10 mouse cellular contexts compared by ENCODE assay signal in genomic region chr2:170757228-170757875, GRCm38 (mm10). TPM values are rescaled to one million over a fixed set of nuclear protein-coding genes. Genes with fewer than 3 reads are reported as not detected.
DNase-seq lines count a peak whose midpoint lies in the region; ATAC-seq lines count a peak whose summit lies in the region.
"Had no signal": no experiment of that assay in that cellular context is flagged by ENCODE, and none has a peak within 500 bp of the region (broad histone marks: within the 10 kb centered on the region; RNA-seq: fewer than 3 reads in every experiment).

No protein-coding gene starts in this region.

- ATAC-seq in CD4-positive, CD25-positive, alpha-beta regulatory T cell, adult 4 months = no peak
- no peak for ATAC-seq in inflammation-experienced regulatory T-cells, adult 6 months
- ATAC-seq: activated CD4-positive, CD25-positive, alpha-beta regulatory T cell, adult 4 months had no signal

- DNase-seq in cerebellum, postnatal 25 days = peak; percentile 14 to 25
- no peak for DNase-seq in cerebellum, adult 8-10 months
- peak; percentile 5 for DNase-seq in urinary bladder, postnatal 14 days (ENCODE audit: low spot score)
- no peak for DNase-seq in urinary bladder, adult 2 months (ENCODE audit: low spot score)
- peak; percentile 5 for DNase-seq in lung, postnatal 36 days
- no peak for DNase-seq in layer of hippocampus, postnatal 25 days (ENCODE audit: extremely low spot score in 1 of 2, low spot score in 1 of 2)
- DNase-seq: kidney, adult 2 months had no signal

RNA-seq across cellular contexts. Expression of gene Dok5, which starts 25.7 kb away (rescaled TPM):
- polyA plus RNA-seq in urinary bladder, adult 2 months (2012; rRNA removed) = 0.28 and 0.39 TPM in 2 replicates
- 10 to 100 TPM; 14.8 to 15.6 TPM for total RNA-seq in layer of hippocampus, postnatal 25 days (2021)
- not detected for polyA plus RNA-seq in CD4-positive, CD25-positive, alpha-beta regulatory T cell, adult 4 months (2017; shearing (Covaris generic))
- polyA plus RNA-seq in inflammation-experienced regulatory T-cells, adult 6 months (2017; shearing (Covaris generic)) = not detected
- polyA plus RNA-seq: activated CD4-positive, CD25-positive, alpha-beta regulatory T cell, adult 4 months had no signal

Comparison
In these comparisons a context has a peak if more than half of its experiments do, and no peak if none do; other contexts are left out.
1. DNase-seq: peak in cerebellum, postnatal 25 days (2 of 2), urinary bladder, postnatal 14 days (single experiment) and lung, postnatal 36 days (single experiment); none in cerebellum, adult 8-10 months (single experiment), urinary bladder, adult 2 months (single experiment) and layer of hippocampus, postnatal 25 days (0 of 2).